Mouse (Mus musculus) neural tube, embryonic 14.5 days (tissue): ENCODE results near the gene Grb2. TPM values are rescaled to one million over a fixed set of nuclear protein-coding genes. Genes with fewer than 3 reads are reported as not detected.

ENCODE experiments used
- ATAC-seq: fragments of 200-750 bp; cut with Nextera tagmentation; 2 replicates; pipeline ENCODE4 v1.8.0; 2017; ENCODE audit warnings: low read depth, mild to moderate bottlenecking, moderate TSS enrichment, moderate library complexity
- H3K27ac ChIP-seq: fragments of 300-500 bp; sonication (generic); 2 replicates; pipeline ENCODE4 v1.5.1; 2014; ENCODE audit warnings: low read depth, mild to moderate bottlenecking, control low read depth, low read length, moderate library complexity, mixed read lengths
- H3K27me3 ChIP-seq: fragments of 300-500 bp; sonication (generic); 2 replicates; pipeline ENCODE4 v1.6.1; 2014; ENCODE audit warnings: low read length; ENCODE audit not compliant: control insufficient read depth, insufficient read depth
- H3K36me3 ChIP-seq: fragments of 300-500 bp; sonication (generic); 2 replicates; pipeline ENCODE4 v1.6.1; 2014; ENCODE audit warnings: low read length, mixed read lengths; ENCODE audit not compliant: control insufficient read depth, insufficient read depth
- H3K4me1 ChIP-seq: fragments of 300-500 bp; sonication (generic); 2 replicates; pipeline ENCODE4 v1.6.1; 2014; ENCODE audit warnings: low read length; ENCODE audit not compliant: control insufficient read depth, insufficient read depth
- H3K4me2 ChIP-seq: fragments of 300-500 bp; sonication (generic); 2 replicates; pipeline ENCODE4 v1.6.1; 2014; ENCODE audit warnings: mild to moderate bottlenecking, low read depth, low read length, control low read depth
- H3K4me3 ChIP-seq: fragments of 300-500 bp; sonication (generic); 2 replicates; pipeline ENCODE4 v1.5.1; 2014; ENCODE audit warnings: low read depth, low read length, control low read depth, mixed read lengths
- H3K9ac ChIP-seq: fragments of 300-500 bp; sonication (generic); replicated peaks from 2 replicates; pipeline ENCODE4 v1.6.1; 2014; ENCODE audit warnings: low read depth, mild to moderate bottlenecking, control low read depth, low read length, mixed read lengths
- H3K9me3 ChIP-seq: fragments of 300-500 bp; sonication (generic); 2 replicates; pipeline ENCODE4 v1.6.1; 2016; ENCODE audit warnings: low read length; ENCODE audit not compliant: control insufficient read depth
- WGBS: fragments of 180-500 bp; shearing (Covaris S2); extraction: QIAGEN DNeasy Blood & Tissue Kit; methylation state at CpG from one replicate; pipeline ENCODE4 v1.1.7; 2014; 5-methylcytosine and 5-hydroxymethylcytosine counted together
- polyA plus RNA-seq: library from polyadenylated mRNA; unstranded; fragments of >200 nt; fragmentation: Nextera tagmentation; extraction: Ambion mirVana; gene quantifications from 2 replicates; pipeline ENCODE4 v1.2.1, GENCODE M21; 2014

The Grb2 gene
- polyA plus RNA-seq, 1 experiment from 2014 or later = 126 TPM

DNA sequence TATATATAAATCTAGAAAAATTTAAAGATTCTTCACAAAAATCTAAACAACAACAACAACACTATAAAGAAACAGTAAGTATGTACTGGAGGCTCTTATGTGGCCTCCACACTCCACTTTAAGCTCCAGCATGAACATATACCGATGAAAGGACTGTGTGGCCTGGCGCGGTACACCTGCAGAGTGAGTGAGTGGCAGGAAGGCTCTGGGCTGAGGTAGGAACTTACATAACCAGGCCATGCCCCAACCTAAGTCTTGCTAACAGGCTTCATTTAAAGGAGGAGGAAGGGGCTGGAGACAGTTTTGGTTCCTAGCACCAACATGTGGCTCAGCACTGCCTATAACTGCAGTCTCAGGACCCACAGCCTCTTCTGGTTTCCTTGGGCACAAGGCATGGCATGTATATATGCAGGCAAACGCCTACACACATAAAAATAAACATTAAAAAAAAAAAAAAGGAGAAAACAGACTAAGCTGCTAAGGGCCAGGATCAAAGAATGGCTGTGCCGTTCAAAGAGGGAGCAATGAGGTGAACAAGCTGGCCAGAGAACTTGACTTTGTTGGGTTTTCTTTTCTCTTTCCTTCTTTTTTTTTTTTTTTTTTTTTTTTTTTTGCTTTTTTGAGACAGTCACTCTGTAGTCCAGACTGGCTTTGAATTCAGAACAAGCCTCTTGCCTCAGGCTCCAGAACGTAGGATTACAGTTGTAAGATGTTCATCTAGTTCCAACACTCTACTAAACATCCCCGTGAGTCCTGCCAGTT is 36.0 kb downstream of the Grb2 start:
- Histone ChIP-seq H3K9ac (no peak overlapping the region), H3K27ac (no peak overlapping the region), H3K4me2 (no peak overlapping the region), H3K9me3 (no peaks in the 10 kb centered on the region), H3K36me3 (no peaks in the 10 kb centered on the region), H3K4me3 (no peak overlapping the region), H3K4me1 (peaks cover 4% of the 10 kb centered on the region; the same call in 1 of the 2 replicates), H3K27me3 (no peaks in the 10 kb centered on the region)
- 85% methylated on average over 7 of the region's 7 CpGs for WGBS
- ATAC-seq = no peak

DNA sequence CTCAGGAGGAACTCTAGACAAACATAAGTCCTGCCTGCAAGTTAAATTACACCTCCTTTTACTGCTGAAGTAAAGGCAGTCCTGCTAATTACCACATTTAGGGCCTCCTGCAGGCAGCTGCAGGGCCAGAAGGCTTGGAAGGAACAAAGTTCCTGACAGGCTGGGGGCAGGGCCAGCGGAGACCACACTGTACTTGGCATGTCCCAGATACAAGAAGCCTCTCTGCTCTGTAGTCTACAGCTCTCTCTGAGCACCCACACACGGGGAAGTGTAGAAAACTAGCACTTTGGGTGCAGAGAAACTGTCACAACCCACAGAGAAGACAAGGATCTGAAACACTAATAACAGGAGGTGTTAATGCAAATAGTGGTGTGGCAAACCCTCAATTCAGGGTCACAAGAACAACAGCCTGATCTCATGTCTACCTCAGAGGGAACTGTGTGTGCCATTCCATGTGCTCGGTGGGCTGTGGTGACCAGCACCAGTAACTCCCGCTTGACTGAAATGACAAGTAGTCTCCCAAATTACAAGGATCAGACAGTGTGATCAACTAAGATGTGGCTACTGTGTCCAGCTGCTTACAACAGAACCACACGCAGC is 37.8 kb downstream of the Grb2 start:
- H3K4me1 ChIP-seq = peaks cover 4% of the 10 kb centered on the region; the same call in 1 of the 2 replicates
- H3K4me2 ChIP-seq = no peak overlapping the region
- H3K4me3 ChIP-seq = no peak overlapping the region
- WGBS = 18% methylated on average over 5 of the region's 5 CpGs
- H3K36me3 ChIP-seq = no peaks in the 10 kb centered on the region
- H3K9me3 ChIP-seq = no peaks in the 10 kb centered on the region
- no peak for ATAC-seq
- no peaks in the 10 kb centered on the region for H3K27me3 ChIP-seq
- H3K27ac ChIP-seq = no peak overlapping the region
- no peak overlapping the region for H3K9ac ChIP-seq

DNA sequence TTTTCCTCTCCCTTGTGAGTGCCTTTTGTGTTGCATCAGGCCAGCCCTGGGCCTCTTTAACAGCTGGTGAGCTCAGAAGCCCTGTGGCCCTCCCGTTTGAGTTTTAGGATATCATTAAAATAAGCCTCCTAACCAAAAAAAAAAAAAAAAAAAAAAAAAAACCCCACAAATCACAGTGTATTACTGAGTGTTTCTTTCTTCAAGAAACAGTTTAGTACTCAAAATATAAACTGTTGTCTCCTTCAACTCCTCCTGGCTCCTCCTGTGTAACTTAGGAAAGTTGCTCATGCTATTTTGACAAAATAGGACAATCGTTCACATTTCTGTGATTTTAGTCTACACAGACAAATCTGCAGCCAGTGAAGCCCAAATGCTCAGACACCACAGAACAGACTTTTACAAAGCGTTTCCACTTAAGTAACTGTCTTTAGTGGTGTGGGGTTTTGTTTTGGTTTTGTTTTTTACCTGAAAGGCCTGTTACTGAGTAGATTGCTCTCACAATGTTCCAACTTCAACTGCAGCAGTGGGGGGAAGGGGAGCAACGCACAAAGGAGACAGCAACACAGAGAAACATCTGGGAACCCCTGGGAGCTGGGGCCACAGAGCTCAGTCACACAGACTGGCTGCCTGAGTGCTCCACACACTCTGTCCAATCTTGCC is 44.6 kb downstream of the Grb2 start:
- Histone ChIP-seq H3K4me3 (no peak overlapping the region), H3K27ac (no peak overlapping the region), H3K27me3 (no peaks in the 10 kb centered on the region), H3K4me1 (no peaks in the 10 kb centered on the region), H3K4me2 (no peak overlapping the region), H3K9me3 (no peaks in the 10 kb centered on the region), H3K9ac (no peak overlapping the region), H3K36me3 (no peaks in the 10 kb centered on the region)
- no peak for ATAC-seq
- WGBS = 53% methylated on average over 4 of the region's 4 CpGs

DNA sequence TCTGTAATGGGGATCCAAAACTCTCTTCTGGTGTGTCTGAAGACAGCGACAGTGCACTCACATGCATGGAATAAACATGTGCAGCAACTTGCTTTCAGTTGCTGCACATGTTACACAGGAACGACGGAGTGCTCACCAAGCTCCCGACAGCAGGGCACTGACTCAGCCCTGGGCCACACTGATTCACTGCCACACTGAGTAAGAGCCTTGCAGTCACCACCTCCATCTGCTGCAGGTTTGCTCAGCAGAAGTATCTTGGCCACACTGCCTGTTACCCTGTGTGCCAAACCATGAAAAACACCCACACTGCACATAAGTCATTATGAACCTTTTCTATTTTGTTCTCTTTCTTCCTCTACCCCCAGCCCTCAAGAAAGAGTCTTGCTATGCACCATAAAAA is 48.0 kb downstream of the Grb2 start:
- no peak for ATAC-seq
- Histone ChIP-seq H3K36me3 (no peaks in the 10 kb centered on the region), H3K9me3 (no peaks in the 10 kb centered on the region), H3K27me3 (no peaks in the 10 kb centered on the region), H3K4me2 (no peak overlapping the region), H3K27ac (no peak overlapping the region), H3K9ac (no peak overlapping the region), H3K4me1 (no peaks in the 10 kb centered on the region), H3K4me3 (no peak overlapping the region)
- 95% methylated on average over 4 of the region's 4 CpGs for WGBS

DNA sequence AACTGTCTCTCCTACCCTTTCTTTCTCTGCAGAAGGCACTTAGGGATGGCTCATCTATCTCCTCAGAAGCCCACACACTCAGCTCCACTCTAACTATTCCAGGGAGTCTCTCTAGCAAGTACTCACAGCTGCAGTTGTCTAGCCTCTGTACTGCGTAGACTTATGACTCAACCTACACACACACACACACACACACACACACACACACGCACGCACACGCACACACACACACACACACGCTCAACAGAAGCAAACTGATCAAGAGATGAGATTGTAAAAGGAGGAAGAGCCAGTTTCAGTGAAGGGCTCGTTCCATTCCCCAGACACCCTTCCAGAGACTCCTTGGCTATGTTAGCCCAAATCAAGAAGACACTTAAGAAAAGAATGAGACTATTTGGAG is 49.9 kb downstream of the Grb2 start:
- Histone ChIP-seq H3K27me3 (no peaks in the 10 kb centered on the region), H3K9ac (no peak overlapping the region), H3K4me1 (no peaks in the 10 kb centered on the region), H3K27ac (no peak overlapping the region), H3K4me2 (no peak overlapping the region), H3K9me3 (no peaks in the 10 kb centered on the region), H3K4me3 (no peak overlapping the region), H3K36me3 (peaks cover 6% of the 10 kb centered on the region; the same call in 1 of the 2 replicates)
- WGBS = 96% methylated on average over 6 of the region's 6 CpGs
- no peak for ATAC-seq

DNA sequence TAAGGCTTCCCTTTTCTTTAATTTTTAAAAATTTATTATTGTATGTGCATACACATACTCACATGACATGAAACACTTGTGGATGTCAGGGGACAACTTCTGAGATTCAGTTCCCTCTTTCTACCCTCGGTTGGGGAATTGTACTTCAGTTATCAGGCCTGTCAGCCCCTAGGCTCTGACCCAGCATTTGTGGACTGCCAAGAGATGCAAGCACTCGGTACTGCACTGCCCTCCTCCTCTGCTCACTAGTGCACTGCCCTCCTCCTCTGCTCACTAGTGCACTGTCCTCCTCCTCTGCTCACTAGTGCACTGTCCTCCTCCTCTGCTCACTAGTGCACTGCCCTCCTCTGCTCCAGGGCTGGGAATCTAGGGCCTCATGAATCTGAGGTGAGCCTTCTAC is 54.3 kb downstream of the Grb2 start:
- H3K4me2 ChIP-seq = no peak overlapping the region
- 80% methylated on average over 2 of the region's 2 CpGs for WGBS
- H3K27ac ChIP-seq = no peak overlapping the region
- no peak overlapping the region for H3K4me3 ChIP-seq
- H3K9me3 ChIP-seq = no peaks in the 10 kb centered on the region
- H3K27me3 ChIP-seq = no peaks in the 10 kb centered on the region
- no peaks in the 10 kb centered on the region for H3K4me1 ChIP-seq
- peaks cover 10% of the 10 kb centered on the region for H3K36me3 ChIP-seq
- no peak overlapping the region for H3K9ac ChIP-seq
- ATAC-seq = no peak

DNA sequence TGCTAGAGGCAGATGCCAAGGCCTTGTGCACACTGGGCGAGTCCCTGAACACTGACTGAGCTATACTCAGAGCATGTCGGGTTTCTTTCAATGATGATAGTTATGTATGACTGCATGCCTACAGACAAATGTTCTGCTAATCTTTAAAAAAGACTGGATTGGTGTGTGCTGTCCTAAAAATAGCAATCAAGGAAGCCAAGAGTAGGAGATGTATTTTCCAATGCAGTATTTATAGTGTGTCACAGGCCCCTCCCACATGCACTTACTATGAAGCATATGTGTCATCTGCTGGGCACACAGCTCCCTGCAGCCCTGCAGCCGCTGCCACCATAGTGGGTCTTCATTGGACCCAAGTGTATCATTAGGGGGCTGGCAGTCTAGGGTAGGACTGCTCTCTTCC is 55.2 kb downstream of the Grb2 start:
- Histone ChIP-seq H3K36me3 (peaks cover 14% of the 10 kb centered on the region), H3K4me1 (no peaks in the 10 kb centered on the region), H3K27me3 (no peaks in the 10 kb centered on the region), H3K4me3 (no peak overlapping the region), H3K4me2 (no peak overlapping the region), H3K27ac (no peak overlapping the region), H3K9me3 (no peaks in the 10 kb centered on the region), H3K9ac (no peak overlapping the region)
- no peak for ATAC-seq
- WGBS = 80% methylated on average over 3 of the region's 3 CpGs

DNA sequence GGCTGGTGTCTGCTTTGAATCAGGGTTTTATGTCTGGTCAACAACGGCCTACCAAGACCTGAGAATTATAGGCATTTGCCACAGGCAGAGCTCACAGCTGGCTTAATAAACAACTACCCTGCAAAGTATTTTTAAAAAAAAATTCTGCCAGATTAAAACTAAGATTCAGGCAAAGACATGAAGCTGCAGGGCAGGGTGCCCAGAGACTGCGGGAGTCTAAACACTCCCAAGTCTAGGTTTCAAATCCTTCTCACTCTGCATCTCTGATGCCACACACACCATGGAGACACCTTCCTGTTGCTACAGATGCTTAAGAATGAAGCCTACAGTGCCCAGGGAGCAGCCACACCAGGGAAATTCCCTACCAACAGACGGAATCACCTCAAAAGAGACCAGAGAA is 56.7 kb downstream of the Grb2 start:
- 90% methylated on average over 3 of the region's 3 CpGs for whole genome bisulfite sequencing
- H3K9ac ChIP-seq = no peak overlapping the region
- ATAC-seq = no peak

DNA sequence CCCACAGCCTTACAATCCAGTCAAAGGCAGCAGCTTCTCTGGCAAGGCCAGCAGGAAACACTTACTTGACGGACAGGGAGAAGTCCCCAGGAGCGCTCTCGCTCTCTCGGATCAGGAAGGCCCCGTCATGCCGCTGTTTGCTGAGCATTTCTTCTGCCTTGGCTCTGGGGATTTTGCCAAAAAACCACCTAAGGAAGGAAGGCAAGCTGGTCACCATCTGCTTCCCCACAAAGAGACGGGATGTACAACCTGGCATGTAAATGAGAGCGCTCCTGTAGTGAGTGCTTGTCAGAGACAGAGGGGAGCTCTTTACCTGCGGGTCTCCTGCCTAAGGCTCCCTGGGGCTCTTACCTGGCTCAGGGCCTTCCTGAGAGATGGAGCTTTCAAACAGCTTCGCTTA is 58.7 kb downstream of the Grb2 start:
- Histone ChIP-seq H3K4me3 (no peak overlapping the region), H3K4me1 (no peaks in the 10 kb centered on the region), H3K27me3 (no peaks in the 10 kb centered on the region), H3K4me2 (no peak overlapping the region), H3K27ac (peak overlapping the region; percentile 22; the same call in 1 of the 2 replicates), H3K36me3 (peaks cover 20% of the 10 kb centered on the region), H3K9me3 (no peaks in the 10 kb centered on the region), H3K9ac (0 out of 2 replicates have a peak overlapping the region, but pooled peaks have one; percentile 7)
- WGBS = 58% methylated on average over 10 of the region's 10 CpGs
- no peak for ATAC-seq

More for the DNA sequence above, 56.7 kb downstream of the Grb2 start:
- H3K4me3 ChIP-seq = no peak overlapping the region
- no peak overlapping the region for H3K4me2 ChIP-seq
- H3K27ac ChIP-seq = no peak overlapping the region
- no peaks in the 10 kb centered on the region for H3K4me1 ChIP-seq
- H3K9me3 ChIP-seq = no peaks in the 10 kb centered on the region
- H3K27me3 ChIP-seq = no peaks in the 10 kb centered on the region
- H3K36me3 ChIP-seq = peaks cover 18% of the 10 kb centered on the region
